Mouse (Mus musculus) hematopoietic stem cell, adult 5-6 weeks (primary cell): ENCODE data around the gene Ccndbp1. TPM values are rescaled to one million over a fixed set of nuclear protein-coding genes. Genes with fewer than 3 reads are reported as not detected.
A peak's percentile ranks its signal among the peaks of the same experiment; 100 is the strongest.
"Not testable (repeated sequence)": the region's sequence is repeated elsewhere in the genome, so short reads cannot be mapped to it uniquely, and the experiment has no call there.

Source experiments
- ATAC-seq, 2 experiments: fragments of 125-278 bp in 1 of 2; replicated peaks in 1 of 2; 2 replicates each; pipeline ENCODE4 v1.8.0; 2016 to 2017; ENCODE audit warnings: inconsistent platforms in 2 of 2, mild to moderate bottlenecking in 2 of 2, moderate number of reproducible peaks in 2 of 2, low read depth in 1 of 2, moderate TSS enrichment in 1 of 2; ENCODE audit not compliant: low FRiP score in 2 of 2, poor library complexity in 2 of 2, severe bottlenecking in 2 of 2, insufficient read depth in 1 of 2, low TSS enrichment in 1 of 2
- total RNA-seq: library from RNA; stranded (forward); fragments of 172-1452, 232-1000 nt; gene quantifications from 2 replicates; pipeline ENCODE4 v1.2.3, GENCODE M21; 2017

Gene Ccndbp1
- total RNA-seq, 1 experiment from 2014 or later: 76.1 TPM

- no peak for ATAC-seq
These were observed 24.6 kb upstream of the Ccndbp1 start for GRCm38 (mm10) chr2:120983611-120984010.

- no peak for ATAC-seq
These were observed 23.0 kb upstream of the Ccndbp1 start for GRCm38 (mm10) chr2:120985241-120985640.

- ATAC-seq: no peak
These were observed 17.0 kb upstream of the Ccndbp1 start for GRCm38 (mm10) chr2:120991196-120991595.

- not testable (repeated sequence) for ATAC-seq
These were observed 11.6 kb upstream of the Ccndbp1 start for GRCm38 (mm10) chr2:120996607-120997006.

- no peak for ATAC-seq
These were observed 9.3 kb upstream of the Ccndbp1 start for GRCm38 (mm10) chr2:120998863-120999262.

- ATAC-seq: no peak
These were observed 4.6 kb upstream of the Ccndbp1 start for GRCm38 (mm10) chr2:121003586-121003985.

GRCm38 (mm10) chr2:121004018-121004811 is 4.0 kb upstream of the Ccndbp1 start:
- no peak for ATAC-seq

- ATAC-seq: no peak
These were observed 1.2 kb upstream of the Ccndbp1 start for GRCm38 (mm10) chr2:121006986-121007385.

GRCm38 (mm10) chr2:121008664-121009007 is 433 bp downstream of the Ccndbp1 start:
- no peak for ATAC-seq

- ATAC-seq: no peak
These were observed 971 bp downstream of the Ccndbp1 start for GRCm38 (mm10) chr2:121009071-121009677.

GRCm38 (mm10) chr2:121012676-121013075 is 4.5 kb downstream of the Ccndbp1 start:
- ATAC-seq: no peak

GRCm38 (mm10) chr2:121015507-121015906 is 7.3 kb downstream of the Ccndbp1 start:
- ATAC-seq: no peak

GRCm38 (mm10) chr2:121016226-121016625 is 8.0 kb downstream of the Ccndbp1 start:
- no peak for ATAC-seq

GRCm38 (mm10) chr2:121017151-121017550 is 8.9 kb downstream of the Ccndbp1 start:
- ATAC-seq: no peak

GRCm38 (mm10) chr2:121022918-121023317 is 14.7 kb downstream of the Ccndbp1 start:
- ATAC-seq: no peak

- ATAC-seq: peak; percentile 50 to 74
These were observed 28.6 kb downstream of the Ccndbp1 start, which contains the start of gene Epb42 for GRCm38 (mm10) chr2:121036733-121037341. Gene Epb42, minus strand, starts transcription at chr2:121037072.

GRCm38 (mm10) chr2:121038851-121039250 is 30.6 kb downstream of the Ccndbp1 start:
- not testable (repeated sequence) for ATAC-seq

GRCm38 (mm10) chr2:121039382-121039781 is 31.2 kb downstream of the Ccndbp1 start:
- no peak for ATAC-seq
